Mouse (Mus musculus): Measurements from ENCODE around the gene Chuk.

DNA sequence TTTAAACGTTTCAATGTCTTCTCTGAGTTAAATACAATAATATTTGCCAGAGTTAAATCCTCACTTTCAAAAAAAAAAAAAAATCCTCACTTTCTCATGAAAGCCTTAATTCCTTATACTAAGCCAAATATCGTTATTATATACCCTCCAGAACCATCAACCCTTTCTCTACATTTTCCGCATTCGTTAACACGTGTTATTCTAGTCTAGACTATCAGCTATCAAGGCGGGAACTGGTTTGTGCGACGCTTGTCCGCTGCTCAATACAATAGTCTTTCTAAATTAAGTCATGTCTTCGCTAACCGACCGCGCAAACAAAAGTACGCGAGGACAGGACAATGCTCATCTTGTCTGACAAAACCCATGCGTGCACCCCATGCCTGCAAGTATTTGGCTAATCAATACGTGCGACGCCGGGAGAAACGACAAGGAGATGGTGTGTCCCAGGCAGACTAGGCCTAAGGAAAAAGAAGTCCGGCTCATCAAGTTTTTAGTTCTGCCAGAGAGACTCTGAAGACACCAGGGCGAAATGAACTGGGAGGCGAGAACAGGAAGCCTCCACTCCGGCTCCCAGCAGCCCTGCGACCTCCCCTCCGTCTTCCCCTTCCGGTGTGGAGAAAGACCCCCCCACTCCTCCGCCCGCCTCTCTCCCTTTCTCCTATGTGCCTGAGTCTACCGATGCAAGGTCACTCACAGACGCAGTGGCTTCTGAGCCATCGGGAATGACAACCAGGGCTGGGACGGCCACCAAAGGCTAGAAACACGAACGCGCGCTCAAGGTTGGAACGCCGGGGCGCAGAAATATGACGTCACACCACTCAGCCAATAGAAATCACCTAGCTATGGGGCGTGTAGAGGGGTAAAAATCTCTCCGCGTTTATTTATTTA is 28.0 kb upstream of the Chuk start, which contains the start of gene Cwf19l1:
- TF ChIP-seq CTCF (IDR thresholded peaks at IDR 0.05; ENCODE audit: low read depth, low read length) = no peak
- TF ChIP-seq POLR2A (IDR thresholded peaks at IDR 0.05; ENCODE audit: borderline replicate concordance, low read depth, low read length) = no peak
